Mouse (Mus musculus): ENCODE results near the gene Vkorc1l1. TPM values are rescaled to one million over a fixed set of nuclear protein-coding genes. Genes with fewer than 3 reads are reported as not detected.

Gene Vkorc1l1
- polyA plus RNA-seq, 1 experiment from 2014 or later = 31.3 TPM

GRCm38 (mm10) chr5:129989376-129989775, 47.6 kb downstream of the Vkorc1l1 start:
- Histone ChIP-seq H3K36me3 (peaks cover 3% of the 10 kb centered on the region; the same call in 1 of the 2 replicates), H3K4me3 (no peak overlapping the region), H3K27ac (replicated peaks) (no peak overlapping the region), H3K9ac (no peak overlapping the region), H3K9me3 (no peaks in the 10 kb centered on the region), H3K27me3 (no peaks in the 10 kb centered on the region), H3K4me1 (replicated peaks) (no peaks in the 10 kb centered on the region), H3K4me2 (no peak overlapping the region)
- WGBS = 81% methylated on average over 13 of the region's 13 CpGs
- no peak for ATAC-seq (ENCODE audit: low FRiP score, low read depth)

- Histone ChIP-seq H3K27ac (replicated peaks) (no peak overlapping the region), H3K27me3 (no peaks in the 10 kb centered on the region), H3K4me2 (no peak overlapping the region), H3K9me3 (no peaks in the 10 kb centered on the region), H3K36me3 (peaks cover 3% of the 10 kb centered on the region; the same call in 1 of the 2 replicates), H3K9ac (no peak overlapping the region), H3K4me3 (no peak overlapping the region), H3K4me1 (replicated peaks) (no peaks in the 10 kb centered on the region)
- 94% methylated on average over 5 of the region's 5 CpGs for WGBS
- no peak for ATAC-seq (ENCODE audit: low FRiP score, low read depth)
Measured at GRCm38 (mm10) chr5:129991898-129992297, 50.1 kb downstream of the Vkorc1l1 start.

- Histone ChIP-seq H3K9me3 (no peaks in the 10 kb centered on the region), H3K4me2 (no peak overlapping the region), H3K27ac (replicated peaks) (no peak overlapping the region), H3K36me3 (no peaks in the 10 kb centered on the region), H3K4me3 (no peak overlapping the region), H3K9ac (no peak overlapping the region), H3K27me3 (no peaks in the 10 kb centered on the region), H3K4me1 (replicated peaks) (no peaks in the 10 kb centered on the region)
- ATAC-seq (ENCODE audit: low FRiP score, low read depth) = no peak
- 92% methylated on average over 14 of the region's 14 CpGs for WGBS
Measured at GRCm38 (mm10) chr5:129993374-129993773, 51.6 kb downstream of the Vkorc1l1 start.

- H3K4me2 ChIP-seq = no peak overlapping the region
- 94% methylated on average over 7 of the region's 7 CpGs for WGBS
- H3K36me3 ChIP-seq = no peaks in the 10 kb centered on the region
- no peaks in the 10 kb centered on the region for H3K4me1 ChIP-seq (replicated peaks)
- ATAC-seq (ENCODE audit: low FRiP score, low read depth) = no peak
- no peak overlapping the region for H3K9ac ChIP-seq
- H3K27me3 ChIP-seq = no peaks in the 10 kb centered on the region
- H3K4me3 ChIP-seq = no peak overlapping the region
- no peak overlapping the region for H3K27ac ChIP-seq (replicated peaks)
- no peaks in the 10 kb centered on the region for H3K9me3 ChIP-seq
Measured at GRCm38 (mm10) chr5:129994989-129995388, 53.2 kb downstream of the Vkorc1l1 start.

GRCm38 (mm10) chr5:129997700-129998099, 55.9 kb downstream of the Vkorc1l1 start:
- Histone ChIP-seq H3K36me3 (no peaks in the 10 kb centered on the region), H3K9ac (no peak overlapping the region), H3K4me3 (no peak overlapping the region), H3K4me2 (no peak overlapping the region), H3K27me3 (no peaks in the 10 kb centered on the region), H3K4me1 (replicated peaks) (peaks cover 13% of the 10 kb centered on the region), H3K27ac (replicated peaks) (no peak overlapping the region), H3K9me3 (no peaks in the 10 kb centered on the region)
- 69% methylated on average over 19 of the region's 19 CpGs for WGBS
- no peak for ATAC-seq (ENCODE audit: low FRiP score, low read depth)

- no peak overlapping the region for H3K27ac ChIP-seq (replicated peaks)
- H3K9me3 ChIP-seq = no peaks in the 10 kb centered on the region
- no peak overlapping the region for H3K4me3 ChIP-seq
- H3K27me3 ChIP-seq = no peaks in the 10 kb centered on the region
- peaks cover 13% of the 10 kb centered on the region for H3K4me1 ChIP-seq (replicated peaks)
- 34% methylated on average over 4 of the region's 4 CpGs for WGBS
- no peak overlapping the region for H3K4me2 ChIP-seq
- no peak overlapping the region for H3K9ac ChIP-seq
- peak; percentile 23; the same call in 1 of the 2 replicates for ATAC-seq (ENCODE audit: low FRiP score, low read depth)
- no peaks in the 10 kb centered on the region for H3K36me3 ChIP-seq
Measured at GRCm38 (mm10) chr5:129999097-129999496, 57.3 kb downstream of the Vkorc1l1 start.

GRCm38 (mm10) chr5:130000735-130001134, 59.0 kb downstream of the Vkorc1l1 start:
- Histone ChIP-seq H3K4me2 (no peak overlapping the region), H3K9ac (no peak overlapping the region), H3K4me1 (replicated peaks) (peaks cover 13% of the 10 kb centered on the region), H3K36me3 (no peaks in the 10 kb centered on the region), H3K27me3 (no peaks in the 10 kb centered on the region), H3K4me3 (no peak overlapping the region), H3K27ac (replicated peaks) (no peak overlapping the region), H3K9me3 (no peaks in the 10 kb centered on the region)
- 92% methylated on average over 12 of the region's 12 CpGs for WGBS
- no peak for ATAC-seq (ENCODE audit: low FRiP score, low read depth)

- Histone ChIP-seq H3K4me1 (replicated peaks) (peaks cover 13% of the 10 kb centered on the region), H3K27ac (replicated peaks) (no peak overlapping the region), H3K9ac (peak overlapping the region; percentile 72; the same call in 1 of the 2 replicates), H3K4me2 (peak overlapping the region; percentile 90), H3K4me3 (peak overlapping the region; percentile 75), H3K27me3 (no peaks in the 10 kb centered on the region), H3K36me3 (no peaks in the 10 kb centered on the region), H3K9me3 (no peaks in the 10 kb centered on the region)
- WGBS = 74% methylated on average over 5 of the region's 5 CpGs
- ATAC-seq (ENCODE audit: low FRiP score, low read depth) = no peak
Measured at GRCm38 (mm10) chr5:130001356-130001987, 59.7 kb downstream of the Vkorc1l1 start.

- Histone ChIP-seq H3K9me3 (no peaks in the 10 kb centered on the region), H3K4me1 (replicated peaks) (peaks cover 13% of the 10 kb centered on the region), H3K36me3 (no peaks in the 10 kb centered on the region), H3K27me3 (no peaks in the 10 kb centered on the region), H3K27ac (replicated peaks) (peak within 1 kb of the TSS; percentile 70), H3K9ac (peak within 1 kb of the TSS; percentile 72), H3K4me3 (peak within 1 kb of the TSS; percentile 75), H3K4me2 (peak within 1 kb of the TSS; percentile 90)
- 2% methylated on average over 39 of the region's 39 CpGs for WGBS
- ATAC-seq (ENCODE audit: low FRiP score, low read depth) = peak; percentile 87
Measured at GRCm38 (mm10) chr5:130002301-130003146, 60.8 kb downstream of the Vkorc1l1 start, which contains the start of gene Gusb. Gene Gusb (minus strand): TSS chr5:130003049.

GRCm38 (mm10) chr5:130003229-130003628, 61.5 kb downstream of the Vkorc1l1 start:
- no peaks in the 10 kb centered on the region for H3K9me3 ChIP-seq
- ATAC-seq (ENCODE audit: low FRiP score, low read depth) = no peak
- H3K27me3 ChIP-seq = no peaks in the 10 kb centered on the region
- H3K36me3 ChIP-seq = no peaks in the 10 kb centered on the region
- peak overlapping the region; percentile 75 for H3K4me3 ChIP-seq
- H3K4me1 ChIP-seq (replicated peaks) = peaks cover 13% of the 10 kb centered on the region
- peak overlapping the region; percentile 72; the same call in 1 of the 2 replicates for H3K9ac ChIP-seq
- H3K27ac ChIP-seq (replicated peaks) = peak overlapping the region; percentile 70; the same call in 1 of the 2 replicates
- 71% methylated on average over 7 of the region's 7 CpGs for WGBS
- H3K4me2 ChIP-seq = peak overlapping the region; percentile 90

- ATAC-seq (ENCODE audit: low FRiP score, low read depth) = no peak
- Histone ChIP-seq H3K9ac (no peak overlapping the region), H3K4me1 (replicated peaks) (peaks cover under 1% of the 10 kb centered on the region; the same call in 1 of the 2 replicates), H3K9me3 (no peaks in the 10 kb centered on the region), H3K27me3 (no peaks in the 10 kb centered on the region), H3K4me2 (no peak overlapping the region), H3K36me3 (peaks cover 10% of the 10 kb centered on the region; the same call in 1 of the 2 replicates), H3K27ac (replicated peaks) (no peak overlapping the region), H3K4me3 (no peak overlapping the region)
- 98% methylated on average over 1 of the region's 1 CpGs for WGBS
Measured at GRCm38 (mm10) chr5:130007344-130007743, 65.6 kb downstream of the Vkorc1l1 start.

GRCm38 (mm10) chr5:130008034-130008590, 66.3 kb downstream of the Vkorc1l1 start:
- Histone ChIP-seq H3K9me3 (no peaks in the 10 kb centered on the region), H3K4me2 (no peak overlapping the region), H3K27ac (replicated peaks) (no peak overlapping the region), H3K4me3 (no peak overlapping the region), H3K9ac (no peak overlapping the region), H3K4me1 (replicated peaks) (no peaks in the 10 kb centered on the region), H3K36me3 (peaks cover 10% of the 10 kb centered on the region; the same call in 1 of the 2 replicates), H3K27me3 (no peaks in the 10 kb centered on the region)
- WGBS = 81% methylated on average over 6 of the region's 6 CpGs
- no peak for ATAC-seq (ENCODE audit: low FRiP score, low read depth)

Measured in hindbrain, embryonic 15.5 days (tissue).